18 mouse cellular contexts compared by ENCODE assay signal in genomic region chr5:16314242-16314641, GRCm38 (mm10).
"Had no signal": no experiment of that assay in that cellular context is flagged by ENCODE, and none has a peak within 500 bp of the region (broad histone marks: within the 10 kb centered on the region; RNA-seq: fewer than 3 reads in every experiment).

No protein-coding gene starts in this region.

- DNase-seq: kidney, adult 9 months; kidney, postnatal 14 days; kidney, postnatal 4 days; left cerebral cortex, postnatal 4 days; liver, postnatal 0 days; lung, postnatal 14 days; lung, postnatal 4 days; midbrain, embryonic 14.5 days; retina, postnatal 1 day; thymus, postnatal 25 days had no signal

- H3K9ac ChIP-seq: limb, embryonic 12.5 days; limb, embryonic 15.5 days; liver, embryonic 14.5 days; liver, postnatal 0 days; lung, embryonic 15.5 days; neural tube, embryonic 13.5 days had no signal

- H3K4me3 ChIP-seq: limb, embryonic 12.5 days; limb, embryonic 15.5 days; lung, embryonic 15.5 days; neural tube, embryonic 13.5 days had no signal

- H3K9me3 ChIP-seq: limb, embryonic 12.5 days; limb, embryonic 15.5 days; lung, embryonic 15.5 days; neural tube, embryonic 13.5 days had no signal

- H3K4me2 ChIP-seq: limb, embryonic 12.5 days; limb, embryonic 15.5 days; liver, embryonic 11.5 days; lung, embryonic 15.5 days; midbrain, embryonic 11.5 days; neural tube, embryonic 13.5 days had no signal

- H3K36me3 ChIP-seq: lung, embryonic 15.5 days; neural tube, embryonic 13.5 days had no signal

- H3K27ac ChIP-seq: limb, embryonic 12.5 days; limb, embryonic 15.5 days; liver, embryonic 14.5 days; lung, embryonic 15.5 days; neural tube, embryonic 13.5 days; stomach, postnatal 0 days had no signal

- H3K4me1 ChIP-seq: limb, embryonic 12.5 days; limb, embryonic 15.5 days; lung, embryonic 15.5 days; neural tube, embryonic 13.5 days had no signal

- ATAC-seq: liver, postnatal 0 days had no signal

- H3K27me3 ChIP-seq: limb, embryonic 12.5 days; limb, embryonic 15.5 days; lung, embryonic 15.5 days; neural tube, embryonic 13.5 days had no signal
